Mouse (Mus musculus) CH12.LX (cell line): ENCODE measurements around the gene Tbc1d22a.

Experiments used
- CHD2 ChIP-seq: IDR thresholded peaks from 2 replicates; pipeline ENCODE4 v1.6.1; 2011; ENCODE audit warnings: low read length, improper control_type of control experiment
- CTCF ChIP-seq, 2 experiments: IDR thresholded peaks in 1 of 2; conservative IDR thresholded peaks in 1 of 2; 2 replicates each; pipeline ENCODE4 v1.5.1; 2011 to 2012; ENCODE audit warnings: low read depth in 2 of 2, low read length in 2 of 2, improper control_type of control experiment in 1 of 2, inconsistent platforms in 1 of 2, mild to moderate bottlenecking in 1 of 2, moderate library complexity in 1 of 2
- SIN3A ChIP-seq: IDR thresholded peaks from 2 replicates; pipeline ENCODE4 v1.6.1; 2012; ENCODE audit warnings: low read length, improper control_type of control experiment, inconsistent platforms
- SMC3 ChIP-seq: IDR thresholded peaks from 2 replicates; pipeline ENCODE4 v1.6.1; 2011; ENCODE audit warnings: low read depth, low read length, improper control_type of control experiment

- no peak for TF ChIP-seq CTCF (conservative IDR thresholded peaks at IDR 0.05 in 1 of 2, IDR thresholded peaks at IDR 0.05 in 1 of 2; ENCODE audit: low read depth in 2 of 2, low read length in 2 of 2)
- TF ChIP-seq SIN3A = no peak
- TF ChIP-seq SMC3 = no peak
- TF ChIP-seq CHD2 = no peak
Measured at GRCm38 (mm10) chr15:86188746-86189470, 25.4 kb upstream of the Tbc1d22a start.
